Mouse (Mus musculus) adrenal gland, adult 2 months (tissue): ENCODE results near the gene Ip6k2. TPM values are rescaled to one million over a fixed set of nuclear protein-coding genes. Genes with fewer than 3 reads are reported as not detected.

Source experiments
- DNase-seq: peaks from one replicate; pipeline ENCODE4 v3.0.0; 2021
- polyA plus RNA-seq: library from polyadenylated mRNA; depleted of rRNA; stranded (reverse); fragments of >200 nt; gene quantifications from 2 replicates; pipeline ENCODE4 v1.2.3, GENCODE M21; 2012
- total RNA-seq, 2 experiments: library from RNA; stranded (reverse); gene quantifications; 2 replicates each; pipeline ENCODE4 v1.2.3; 2021

The Ip6k2 gene
- total and polyA plus RNA-seq, 3 experiments, result 73.4 to 85.9 (median 82.9) TPM

GRCm38 (mm10) chr9:108782836-108783547 lies 604 bp upstream of the Ip6k2 start:
- no peak for DNase-seq

DNA sequence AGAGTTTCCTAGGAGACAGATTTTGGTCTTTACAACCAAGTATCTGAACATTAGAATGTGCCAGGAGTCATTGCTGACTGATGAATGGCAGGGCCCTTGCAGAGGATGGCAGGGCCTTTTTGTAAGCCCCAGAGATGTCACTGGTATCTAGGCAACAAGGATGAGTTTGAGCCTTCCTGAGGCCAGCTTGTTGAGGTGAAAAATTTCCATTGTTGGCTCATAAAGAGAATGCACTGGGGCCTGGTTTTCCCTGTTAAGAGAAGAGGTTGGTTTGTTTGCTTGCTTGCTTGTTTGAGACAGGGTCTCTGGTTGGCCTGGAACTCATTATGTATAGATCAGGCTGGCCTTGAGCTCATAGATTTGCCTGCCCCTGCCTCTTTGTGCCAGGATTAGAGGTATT lies 1.8 kb downstream of the Ip6k2 start:
- DNase-seq, result no peak

GRCm38 (mm10) chr9:108786494-108786893 lies 2.9 kb downstream of the Ip6k2 start:
- DNase-seq, result no peak

DNA sequence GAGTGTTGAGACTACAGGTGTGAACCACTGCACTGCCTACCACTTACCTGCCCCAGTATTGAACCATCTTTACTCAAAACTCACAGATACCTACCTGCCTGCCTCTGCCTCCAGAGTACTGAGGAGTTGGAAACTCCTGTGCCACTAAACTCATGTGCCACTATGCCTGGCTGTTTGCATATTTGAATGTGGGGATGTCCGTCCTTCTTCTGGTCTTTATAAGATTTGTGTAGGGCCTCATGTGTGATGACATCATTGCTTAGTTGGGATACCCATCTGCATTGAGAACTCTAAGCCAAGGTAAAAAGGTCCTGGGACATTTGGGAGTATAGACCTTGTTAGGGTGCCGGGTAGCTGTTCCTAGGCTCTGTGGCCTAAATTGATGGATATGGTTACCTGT lies 3.5 kb downstream of the Ip6k2 start:
- DNase-seq, result no peak

DNA sequence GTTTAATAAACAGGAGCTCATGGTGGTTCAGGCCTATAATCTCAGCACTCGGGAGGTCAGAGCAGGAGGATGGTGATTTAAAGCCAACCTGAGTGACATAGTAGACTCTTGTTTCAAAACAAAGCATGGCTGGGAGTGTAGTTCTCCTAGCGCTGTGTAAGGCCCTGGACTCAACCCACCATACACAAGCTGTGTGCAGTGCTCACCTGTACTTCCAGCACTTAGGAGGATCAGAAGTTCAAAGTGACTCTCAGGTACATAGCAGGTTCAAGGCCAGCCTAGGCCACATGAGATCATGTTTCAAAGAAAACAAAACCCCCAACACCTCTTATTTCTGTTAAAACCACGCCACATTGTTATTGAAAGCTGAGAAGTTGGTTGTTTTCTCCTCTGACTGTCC lies 5.1 kb downstream of the Ip6k2 start:
- no peak for DNase-seq

- DNase-seq, result no peak
Observed at GRCm38 (mm10) chr9:108792307-108792706, 8.7 kb downstream of the Ip6k2 start.

DNA sequence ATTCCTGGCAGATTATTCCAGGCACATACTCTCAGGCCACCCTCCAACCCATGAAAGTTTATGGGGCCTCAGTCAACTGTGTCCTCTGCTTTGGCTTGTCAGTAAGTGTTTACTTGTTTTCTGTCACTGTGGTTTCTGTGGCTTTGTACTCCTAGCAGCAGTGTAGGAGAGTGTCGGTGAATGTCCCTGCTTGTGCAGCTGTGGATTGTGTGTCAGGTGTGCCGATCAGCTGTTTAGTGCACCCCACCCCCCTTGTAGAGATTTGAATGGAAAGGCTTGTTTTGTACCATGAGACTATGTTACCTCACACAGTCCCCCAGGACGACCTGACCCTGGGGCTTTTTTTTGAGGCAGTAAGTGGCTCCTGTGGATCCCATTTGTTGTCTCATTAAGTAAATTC lies 9.1 kb downstream of the Ip6k2 start:
- no peak for DNase-seq

DNA sequence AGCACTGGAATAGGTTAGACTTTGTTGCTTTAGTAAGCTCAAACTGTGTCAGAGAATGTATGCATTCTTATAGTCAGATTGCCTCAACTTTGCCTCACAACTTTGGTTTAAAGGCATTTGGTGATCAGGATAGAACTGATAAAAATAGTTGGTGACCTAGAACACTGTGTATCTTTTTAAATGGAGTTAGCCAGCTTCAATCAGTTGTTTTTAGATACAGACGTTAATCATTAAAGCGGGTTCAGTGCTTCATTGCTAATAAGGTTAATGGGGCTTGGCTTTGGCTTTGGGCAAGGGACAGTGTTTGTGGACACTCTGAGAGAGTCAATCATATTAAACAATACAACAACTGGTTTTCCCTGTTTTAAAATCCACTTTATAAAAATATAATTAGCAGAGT lies 11.7 kb downstream of the Ip6k2 start:
- DNase-seq, result no peak

DNA sequence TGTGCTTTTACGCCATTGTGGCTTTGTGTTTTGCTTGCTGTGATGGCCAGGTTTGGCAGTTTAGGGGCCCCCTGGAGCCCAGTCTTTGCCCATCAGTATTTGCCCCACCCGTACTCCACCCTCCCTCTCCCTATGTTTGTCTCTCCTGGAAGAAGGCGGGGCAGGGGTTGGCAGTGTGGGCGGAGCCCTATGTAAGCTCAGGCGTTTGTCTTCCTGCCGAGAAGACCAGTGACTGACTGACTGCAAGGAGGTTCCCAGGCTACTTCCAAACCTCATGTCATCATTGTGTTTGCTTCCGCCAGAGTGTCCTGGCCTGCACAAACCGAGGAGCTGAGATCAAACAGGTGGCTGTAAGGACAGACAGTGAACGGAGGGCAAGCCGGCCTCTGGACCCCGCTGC lies 12.2 kb downstream of the Ip6k2 start:
- peak; percentile 76 for DNase-seq

- peak; percentile 61 for DNase-seq
Observed at GRCm38 (mm10) chr9:108796351-108796981, 12.9 kb downstream of the Ip6k2 start.

DNA sequence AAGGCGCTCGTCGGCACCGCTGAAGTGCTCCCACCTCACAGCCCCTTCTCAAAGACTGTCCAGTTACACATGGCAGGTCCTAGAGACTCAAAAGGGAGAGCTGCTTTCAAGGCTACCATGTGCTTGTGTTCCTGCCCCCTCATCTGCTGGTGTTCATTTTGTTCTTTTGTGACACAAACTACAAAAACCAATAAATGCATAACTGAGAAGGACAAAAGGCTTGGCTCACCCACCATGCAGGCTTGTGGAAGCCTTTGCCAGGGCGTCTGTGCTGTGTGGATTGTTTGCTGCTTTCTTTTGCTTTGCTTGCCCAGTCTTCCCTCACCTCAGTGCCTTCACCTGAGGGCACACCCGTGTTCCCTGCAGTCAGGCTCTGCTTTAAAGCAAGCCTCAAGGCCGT lies 13.9 kb downstream of the Ip6k2 start:
- DNase-seq, result no peak

- no peak for DNase-seq
Observed at GRCm38 (mm10) chr9:108798508-108799075, 15.0 kb downstream of the Ip6k2 start.

DNA sequence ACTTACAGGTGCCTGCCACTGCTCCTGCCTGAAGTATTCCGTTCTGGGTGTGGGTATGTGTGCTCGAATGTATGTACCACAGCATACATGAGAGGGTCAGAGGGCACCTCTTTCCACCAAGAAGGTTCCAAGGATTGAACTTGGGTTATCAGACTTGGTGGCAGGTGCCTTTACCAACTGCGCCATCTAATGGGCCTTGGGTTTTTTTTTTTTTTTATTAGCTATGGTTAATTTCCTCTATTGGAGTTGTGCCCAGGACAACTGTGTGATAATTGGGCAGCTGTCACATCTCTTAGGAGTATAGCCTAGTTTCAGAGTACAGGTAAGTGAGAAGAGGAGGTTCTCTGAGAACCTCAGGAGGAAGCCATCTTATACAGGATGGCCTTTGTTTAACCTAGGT lies 16.0 kb downstream of the Ip6k2 start:
- DNase-seq, result no peak

DNA sequence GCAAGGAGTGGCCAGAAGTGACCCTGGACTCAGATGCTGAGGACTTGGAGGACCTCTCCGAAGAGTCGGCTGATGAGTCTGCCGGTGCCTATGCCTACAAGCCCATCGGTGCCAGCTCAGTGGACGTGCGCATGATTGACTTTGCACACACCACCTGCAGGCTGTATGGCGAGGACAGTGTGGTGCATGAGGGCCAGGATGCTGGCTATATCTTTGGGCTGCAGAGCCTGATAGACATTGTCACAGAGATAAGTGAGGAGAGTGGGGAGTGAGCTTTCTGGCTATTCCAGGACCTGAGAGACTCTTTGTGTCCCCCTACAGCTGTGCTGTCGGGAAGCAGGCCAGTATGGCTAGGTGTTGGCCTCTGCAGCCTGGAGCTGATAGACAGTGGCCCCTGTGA lies 22.2 kb downstream of the Ip6k2 start:
- DNase-seq, result no peak

GRCm38 (mm10) chr9:108806379-108806778 lies 22.8 kb downstream of the Ip6k2 start:
- no peak for DNase-seq

DNA sequence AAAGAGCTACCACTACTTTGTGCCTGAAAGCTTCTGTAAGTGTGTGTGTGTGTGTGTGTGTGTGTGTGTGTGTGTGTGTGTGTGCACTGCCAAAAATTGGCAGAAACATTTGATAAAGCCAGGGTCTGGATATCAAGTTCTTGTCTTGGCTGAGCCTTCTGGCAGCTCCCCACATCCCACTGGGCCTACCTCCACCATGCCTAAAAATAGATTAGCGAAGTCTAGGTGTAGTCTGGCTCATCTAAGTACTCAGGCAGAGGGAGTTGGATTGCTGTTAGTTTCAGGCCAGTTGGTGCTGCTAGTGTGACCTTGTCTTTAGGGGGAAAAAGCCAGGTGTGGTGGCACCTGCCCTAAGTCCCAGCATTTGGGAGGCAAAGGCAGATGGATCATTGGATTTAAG lies 23.2 kb downstream of the Ip6k2 start:
- DNase-seq, result no peak

DNA sequence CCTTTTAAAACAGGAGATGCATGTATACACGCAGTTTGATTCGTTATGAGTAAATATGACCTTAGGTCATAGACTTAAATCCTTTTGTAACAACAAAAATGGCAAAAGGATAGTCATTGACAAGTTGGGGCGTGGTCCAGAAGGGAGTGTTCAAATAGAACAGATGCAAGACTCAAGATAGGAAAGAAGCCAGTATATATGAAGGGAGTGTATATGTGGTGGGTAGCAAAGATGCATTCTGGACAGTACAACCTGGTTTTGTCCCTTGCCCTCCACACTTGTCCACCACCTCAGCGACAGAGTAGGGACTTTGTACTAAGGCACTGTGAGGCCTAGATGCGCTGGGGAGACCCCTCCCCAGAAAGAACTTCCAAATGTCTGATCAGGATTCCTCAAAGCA lies 24.1 kb downstream of the Ip6k2 start:
- no peak for DNase-seq

DNA sequence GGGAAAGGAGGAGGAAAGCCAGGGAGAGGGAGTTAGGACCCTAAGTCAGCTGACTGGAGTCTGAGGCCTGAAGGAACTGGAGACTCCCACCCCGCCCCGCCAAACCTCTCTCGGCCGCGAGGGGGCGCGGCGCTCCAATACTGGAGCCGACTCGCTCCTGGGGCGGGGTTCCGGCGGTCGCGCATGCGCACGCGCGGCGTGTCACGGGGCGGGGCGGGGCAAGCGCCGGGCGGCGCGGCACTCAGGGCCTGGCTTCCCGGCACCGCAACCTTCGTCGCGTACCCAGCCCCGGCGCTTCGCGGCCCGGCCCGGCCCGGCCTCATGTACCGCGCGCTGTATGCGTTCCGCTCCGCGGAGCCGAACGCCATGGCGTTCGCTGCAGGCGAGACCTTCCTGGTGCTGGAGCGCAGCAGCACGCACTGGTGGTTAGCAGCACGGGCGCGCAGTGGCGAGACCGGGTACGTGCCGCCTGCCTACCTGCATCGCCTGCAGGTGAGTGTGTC lies 24.6 kb downstream of the Ip6k2 start, which contains the start of gene Nckipsd:
Gene Nckipsd (plus strand): TSS at position 206 of the 503 bp plus-strand sequence.
- peak; percentile 97 for DNase-seq

DNA sequence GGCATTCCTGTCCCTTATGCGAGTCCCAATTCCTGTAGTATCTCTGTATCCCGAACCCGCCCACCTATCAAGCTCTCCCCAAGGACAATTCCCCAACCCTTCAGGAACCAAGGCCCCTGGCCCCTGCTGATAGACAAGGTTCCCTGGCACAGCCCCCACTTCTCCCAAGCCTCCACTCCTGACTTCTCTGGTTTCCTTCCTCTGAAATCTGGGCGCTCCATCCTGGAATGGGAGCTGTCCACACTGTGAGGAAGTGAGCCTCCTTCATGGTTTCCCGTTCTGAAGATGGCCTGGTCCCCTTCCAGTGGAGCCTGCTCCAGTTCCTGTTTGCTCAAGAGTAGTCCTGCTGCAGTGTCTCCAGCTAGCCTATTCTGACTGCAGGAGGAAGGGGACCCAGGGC lies 25.6 kb downstream of the Ip6k2 start:
- DNase-seq, result peak; percentile 35

- no peak for DNase-seq
Observed at GRCm38 (mm10) chr9:108809723-108810122, 26.1 kb downstream of the Ip6k2 start.

- DNase-seq, result no peak
Observed at GRCm38 (mm10) chr9:108810516-108810915, 26.9 kb downstream of the Ip6k2 start.

GRCm38 (mm10) chr9:108815557-108815956 lies 32.0 kb downstream of the Ip6k2 start:
- no peak for DNase-seq

- peak; percentile 54 for DNase-seq
Observed at GRCm38 (mm10) chr9:108819495-108819894, 35.9 kb downstream of the Ip6k2 start.
